Mouse (Mus musculus) cerebellum, adult 9-11 months (tissue): ENCODE results near the gene Phospho2.
A peak's percentile ranks its signal among the peaks of the same experiment; 100 is the strongest.

ENCODE experiments used
- DNase-seq: peaks from one replicate; pipeline ENCODE4 v3.0.0; 2022

The Phospho2 gene

GRCm38 (mm10) chr2:69825898-69826297 is 36.5 kb downstream of the Phospho2 start:
- peak; percentile 44 for DNase-seq

GRCm38 (mm10) chr2:69826380-69826779 is 37.0 kb downstream of the Phospho2 start:
- peak; percentile 82 for DNase-seq

- no peak for DNase-seq
These were observed 38.6 kb downstream of the Phospho2 start for GRCm38 (mm10) chr2:69828031-69828430.

- no peak for DNase-seq
These were observed 40.3 kb downstream of the Phospho2 start for GRCm38 (mm10) chr2:69829680-69830079.

- no peak for DNase-seq
These were observed 40.7 kb downstream of the Phospho2 start for GRCm38 (mm10) chr2:69830116-69830515.

GRCm38 (mm10) chr2:69837244-69837967 is 48.0 kb downstream of the Phospho2 start:
- DNase-seq, result no peak

- DNase-seq, result no peak
These were observed 48.6 kb downstream of the Phospho2 start for GRCm38 (mm10) chr2:69837996-69838395.

- no peak for DNase-seq
These were observed 49.3 kb downstream of the Phospho2 start for GRCm38 (mm10) chr2:69838707-69839106.

GRCm38 (mm10) chr2:69840261-69840660 is 50.8 kb downstream of the Phospho2 start:
- no peak for DNase-seq

- DNase-seq, result no peak
These were observed 59.8 kb downstream of the Phospho2 start for GRCm38 (mm10) chr2:69849215-69849614.
